Mouse (Mus musculus): ENCODE measurements around the gene Tmem108. TPM values are rescaled to one million over a fixed set of nuclear protein-coding genes. Genes with fewer than 3 reads are reported as not detected.

Gene Tmem108
- polyA plus RNA-seq, 1 experiment from 2014 or later = 13.2 TPM

DNA sequence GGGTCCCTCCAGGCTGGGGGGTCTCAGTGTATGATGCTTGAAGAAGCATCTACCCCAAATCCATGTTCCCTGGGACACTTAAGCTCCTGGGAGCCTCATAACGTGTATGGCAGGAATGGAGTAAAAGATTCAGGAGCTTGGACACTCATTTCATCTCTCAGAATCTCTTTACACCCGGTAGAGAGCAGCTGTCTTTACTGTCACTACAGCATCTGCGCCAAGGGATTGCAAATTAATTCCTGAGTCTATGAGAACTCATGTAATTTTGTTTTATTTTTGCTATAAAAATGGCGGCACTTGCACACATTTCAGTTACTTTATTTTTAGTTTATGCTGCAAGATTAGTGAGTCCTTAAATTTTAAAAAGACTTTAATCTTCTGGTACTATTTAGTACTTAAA is 22.6 kb downstream of the Tmem108 start:
- no peak overlapping the region for H3K4me3 ChIP-seq (ENCODE audit: low read depth, low read length)
- H3K9ac ChIP-seq (ENCODE audit: low read depth, low read length) = no peak overlapping the region
- no peaks in the 10 kb centered on the region for H3K36me3 ChIP-seq (ENCODE audit: control insufficient read depth, insufficient read depth, low read length)
- 88% methylated on average over 4 of the region's 4 CpGs for WGBS
- H3K27me3 ChIP-seq (ENCODE audit: control insufficient read depth, insufficient read depth, low read length) = no peaks in the 10 kb centered on the region
- no peak for DNase-seq (ENCODE audit: low spot score)
- no peaks in the 10 kb centered on the region for H3K9me3 ChIP-seq (ENCODE audit: control insufficient read depth, low read length)
- ATAC-seq (ENCODE audit: low FRiP score) = no peak
- no peaks in the 10 kb centered on the region for H3K4me1 ChIP-seq (replicated peaks; ENCODE audit: control insufficient read depth, insufficient read depth, low read length)
- H3K27ac ChIP-seq (ENCODE audit: low read depth, low read length) = no peak overlapping the region
- no peak overlapping the region for H3K4me2 ChIP-seq (replicated peaks; ENCODE audit: low read depth, low read length)

DNA sequence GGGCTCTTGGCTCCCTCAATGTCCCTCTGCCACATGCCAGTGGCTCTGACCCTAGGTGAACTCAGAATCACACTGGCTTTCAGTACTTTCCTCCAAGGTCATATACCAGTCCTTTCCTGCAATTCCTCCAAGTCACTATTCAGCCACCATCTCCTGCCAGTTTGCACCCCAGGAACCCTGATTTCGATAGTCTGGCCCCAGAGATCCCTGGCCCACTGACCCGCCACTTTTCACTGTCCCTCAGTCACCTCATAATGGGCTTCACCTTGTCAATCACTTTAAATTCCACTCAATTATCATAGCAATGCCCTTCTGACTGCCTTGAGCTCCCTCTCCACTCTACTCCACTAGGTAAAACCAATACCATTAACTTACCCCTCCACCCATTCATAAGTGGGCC is 31.9 kb downstream of the Tmem108 start:
- H3K4me1 ChIP-seq (replicated peaks; ENCODE audit: control insufficient read depth, insufficient read depth, low read length) = no peaks in the 10 kb centered on the region
- no peak overlapping the region for H3K9ac ChIP-seq (ENCODE audit: low read depth, low read length)
- H3K27ac ChIP-seq (ENCODE audit: low read depth, low read length) = no peak overlapping the region
- ATAC-seq (ENCODE audit: low FRiP score) (no peak), DNase-seq (ENCODE audit: low spot score) (no peak)
- H3K27me3 ChIP-seq (ENCODE audit: control insufficient read depth, insufficient read depth, low read length) = no peaks in the 10 kb centered on the region
- no peak overlapping the region for H3K4me2 ChIP-seq (replicated peaks; ENCODE audit: low read depth, low read length)
- no peak overlapping the region for H3K4me3 ChIP-seq (ENCODE audit: low read depth, low read length)
- WGBS = 74% methylated on average over 2 of the region's 2 CpGs
- H3K36me3 ChIP-seq (ENCODE audit: control insufficient read depth, insufficient read depth, low read length) = no peaks in the 10 kb centered on the region
- H3K9me3 ChIP-seq (ENCODE audit: control insufficient read depth, low read length) = no peaks in the 10 kb centered on the region

DNA sequence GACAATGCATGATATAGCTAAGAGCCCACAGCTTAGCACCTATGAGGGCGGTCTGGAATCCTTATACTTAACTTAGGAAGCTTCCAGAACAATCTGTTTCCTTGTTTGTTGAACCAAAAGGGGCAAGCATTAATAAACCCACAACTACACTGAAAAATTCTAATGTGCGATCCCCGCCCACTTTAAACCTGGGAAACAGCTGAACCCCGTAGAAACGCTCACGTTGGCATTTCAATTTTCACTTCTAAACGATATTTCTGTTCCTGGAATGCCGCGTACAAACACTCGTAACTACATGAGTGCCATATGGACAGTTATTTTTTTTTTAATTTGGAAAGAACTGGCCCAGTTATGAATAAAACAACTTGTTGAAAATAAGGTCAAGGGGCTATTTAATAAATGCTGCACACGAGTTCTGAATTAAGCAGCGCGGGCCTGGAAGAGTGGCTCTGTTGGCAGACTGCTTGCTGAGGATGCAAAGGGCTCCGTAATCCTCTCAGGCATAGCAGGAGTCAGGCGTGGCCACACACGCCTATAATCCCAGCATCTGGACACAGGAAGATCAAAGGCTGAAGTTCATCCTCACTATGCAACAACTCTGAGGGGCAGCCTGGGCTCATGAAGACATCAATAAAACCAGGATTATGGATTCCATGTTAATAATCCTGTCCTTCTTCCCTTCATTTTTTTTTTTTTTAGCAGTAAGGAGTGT is 34.7 kb downstream of the Tmem108 start:
- H3K4me3 ChIP-seq (ENCODE audit: low read depth, low read length) = no peak overlapping the region
- DNase-seq (ENCODE audit: low spot score) (no peak), ATAC-seq (ENCODE audit: low FRiP score) (no peak)
- no peak overlapping the region for H3K27ac ChIP-seq (ENCODE audit: low read depth, low read length)
- no peak overlapping the region for H3K9ac ChIP-seq (ENCODE audit: low read depth, low read length)
- no peaks in the 10 kb centered on the region for H3K4me1 ChIP-seq (replicated peaks; ENCODE audit: control insufficient read depth, insufficient read depth, low read length)
- no peaks in the 10 kb centered on the region for H3K36me3 ChIP-seq (ENCODE audit: control insufficient read depth, insufficient read depth, low read length)
- H3K27me3 ChIP-seq (ENCODE audit: control insufficient read depth, insufficient read depth, low read length) = no peaks in the 10 kb centered on the region
- no peaks in the 10 kb centered on the region for H3K9me3 ChIP-seq (ENCODE audit: control insufficient read depth, low read length)
- H3K4me2 ChIP-seq (replicated peaks; ENCODE audit: low read depth, low read length) = no peak overlapping the region
- 91% methylated on average over 16 of the region's 16 CpGs for WGBS

DNA sequence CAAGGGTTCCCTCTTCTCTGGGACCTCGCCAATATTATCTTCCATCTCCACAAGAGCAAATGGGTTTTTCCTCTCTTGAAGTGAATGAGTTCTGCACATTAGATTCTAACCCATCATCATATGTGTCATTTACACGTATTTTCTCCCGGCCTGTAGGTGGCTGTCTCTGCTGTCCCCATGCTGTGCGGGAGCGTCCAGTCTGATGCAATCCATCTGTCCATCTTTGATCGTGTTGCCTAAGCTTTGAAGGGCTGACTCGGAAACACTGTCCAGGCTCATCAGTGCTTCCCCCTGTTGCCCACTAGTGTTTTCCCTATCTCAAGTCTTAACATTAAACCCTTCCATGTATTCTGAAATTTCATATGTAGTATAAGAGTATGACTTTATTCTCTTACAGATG is 36.1 kb downstream of the Tmem108 start:
- ATAC-seq (ENCODE audit: low FRiP score) (no peak), DNase-seq (ENCODE audit: low spot score) (no peak)
- no peaks in the 10 kb centered on the region for H3K4me1 ChIP-seq (replicated peaks; ENCODE audit: control insufficient read depth, insufficient read depth, low read length)
- H3K9me3 ChIP-seq (ENCODE audit: control insufficient read depth, low read length) = no peaks in the 10 kb centered on the region
- no peak overlapping the region for H3K4me3 ChIP-seq (ENCODE audit: low read depth, low read length)
- no peak overlapping the region for H3K27ac ChIP-seq (ENCODE audit: low read depth, low read length)
- WGBS = 86% methylated on average over 7 of the region's 7 CpGs
- no peaks in the 10 kb centered on the region for H3K27me3 ChIP-seq (ENCODE audit: control insufficient read depth, insufficient read depth, low read length)
- no peaks in the 10 kb centered on the region for H3K36me3 ChIP-seq (ENCODE audit: control insufficient read depth, insufficient read depth, low read length)
- no peak overlapping the region for H3K4me2 ChIP-seq (replicated peaks; ENCODE audit: low read depth, low read length)
- no peak overlapping the region for H3K9ac ChIP-seq (ENCODE audit: low read depth, low read length)

GRCm38 (mm10) chr9:103721486-103721885 is 40.2 kb downstream of the Tmem108 start:
- Histone ChIP-seq H3K27ac (ENCODE audit: low read depth, low read length) (no peak overlapping the region), H3K27me3 (ENCODE audit: control insufficient read depth, insufficient read depth, low read length) (no peaks in the 10 kb centered on the region), H3K9me3 (ENCODE audit: control insufficient read depth, low read length) (no peaks in the 10 kb centered on the region), H3K9ac (ENCODE audit: low read depth, low read length) (no peak overlapping the region), H3K4me2 (replicated peaks; ENCODE audit: low read depth, low read length) (no peak overlapping the region), H3K4me1 (replicated peaks; ENCODE audit: control insufficient read depth, insufficient read depth, low read length) (no peaks in the 10 kb centered on the region), H3K36me3 (ENCODE audit: control insufficient read depth, insufficient read depth, low read length) (no peaks in the 10 kb centered on the region), H3K4me3 (ENCODE audit: low read depth, low read length) (no peak overlapping the region)
- ATAC-seq (ENCODE audit: low FRiP score) (no peak), DNase-seq (ENCODE audit: low spot score) (no peak)
- 84% methylated on average over 3 of the region's 3 CpGs for WGBS

- no peak for DNase-seq (ENCODE audit: low spot score)
- Histone ChIP-seq H3K27me3 (ENCODE audit: control insufficient read depth, insufficient read depth, low read length) (no peaks in the 10 kb centered on the region), H3K9me3 (ENCODE audit: control insufficient read depth, low read length) (no peaks in the 10 kb centered on the region), H3K4me3 (ENCODE audit: low read depth, low read length) (no peak overlapping the region), H3K9ac (ENCODE audit: low read depth, low read length) (no peak overlapping the region), H3K36me3 (ENCODE audit: control insufficient read depth, insufficient read depth, low read length) (no peaks in the 10 kb centered on the region), H3K27ac (ENCODE audit: low read depth, low read length) (no peak overlapping the region), H3K4me2 (replicated peaks; ENCODE audit: low read depth, low read length) (no peak overlapping the region), H3K4me1 (replicated peaks; ENCODE audit: control insufficient read depth, insufficient read depth, low read length) (no peaks in the 10 kb centered on the region)
- WGBS = 91% methylated on average over 8 of the region's 8 CpGs
- no peak for ATAC-seq (ENCODE audit: low FRiP score)
Observed at GRCm38 (mm10) chr9:103721081-103721480, 40.6 kb downstream of the Tmem108 start.

GRCm38 (mm10) chr9:103720021-103720420 is 41.6 kb downstream of the Tmem108 start:
- no peak for ATAC-seq (ENCODE audit: low FRiP score)
- Histone ChIP-seq H3K9ac (ENCODE audit: low read depth, low read length) (no peak overlapping the region), H3K27me3 (ENCODE audit: control insufficient read depth, insufficient read depth, low read length) (no peaks in the 10 kb centered on the region), H3K4me1 (replicated peaks; ENCODE audit: control insufficient read depth, insufficient read depth, low read length) (no peaks in the 10 kb centered on the region), H3K27ac (ENCODE audit: low read depth, low read length) (no peak overlapping the region), H3K4me3 (ENCODE audit: low read depth, low read length) (no peak overlapping the region), H3K9me3 (ENCODE audit: control insufficient read depth, low read length) (no peaks in the 10 kb centered on the region), H3K36me3 (ENCODE audit: control insufficient read depth, insufficient read depth, low read length) (no peaks in the 10 kb centered on the region), H3K4me2 (replicated peaks; ENCODE audit: low read depth, low read length) (no peak overlapping the region)
- 92% methylated on average over 11 of the region's 11 CpGs for WGBS
- no peak for DNase-seq (ENCODE audit: low spot score)

- Histone ChIP-seq H3K9me3 (ENCODE audit: control insufficient read depth, low read length) (no peaks in the 10 kb centered on the region), H3K27me3 (ENCODE audit: control insufficient read depth, insufficient read depth, low read length) (no peaks in the 10 kb centered on the region)
- 97% methylated on average over 13 of the region's 13 CpGs for WGBS
Observed at GRCm38 (mm10) chr9:103716002-103716401, 45.6 kb downstream of the Tmem108 start.

GRCm38 (mm10) chr9:103715352-103715751 is 46.3 kb downstream of the Tmem108 start:
- Histone ChIP-seq H3K4me2 (replicated peaks; ENCODE audit: low read depth, low read length) (no peak overlapping the region), H3K27me3 (ENCODE audit: control insufficient read depth, insufficient read depth, low read length) (no peaks in the 10 kb centered on the region), H3K4me1 (replicated peaks; ENCODE audit: control insufficient read depth, insufficient read depth, low read length) (no peaks in the 10 kb centered on the region), H3K4me3 (ENCODE audit: low read depth, low read length) (no peak overlapping the region), H3K9me3 (ENCODE audit: control insufficient read depth, low read length) (no peaks in the 10 kb centered on the region), H3K9ac (ENCODE audit: low read depth, low read length) (no peak overlapping the region), H3K27ac (ENCODE audit: low read depth, low read length) (no peak overlapping the region), H3K36me3 (ENCODE audit: control insufficient read depth, insufficient read depth, low read length) (no peaks in the 10 kb centered on the region)
- DNase-seq (ENCODE audit: low spot score) (no peak), ATAC-seq (ENCODE audit: low FRiP score) (no peak)
- 96% methylated on average over 4 of the region's 4 CpGs for WGBS

More at GRCm38 (mm10) chr9:103716002-103716401, 45.6 kb downstream of the Tmem108 start:
- Histone ChIP-seq H3K4me2 (replicated peaks; ENCODE audit: low read depth, low read length) (no peak overlapping the region), H3K36me3 (ENCODE audit: control insufficient read depth, insufficient read depth, low read length) (no peaks in the 10 kb centered on the region), H3K9ac (ENCODE audit: low read depth, low read length) (no peak overlapping the region), H3K4me3 (ENCODE audit: low read depth, low read length) (no peak overlapping the region), H3K27ac (ENCODE audit: low read depth, low read length) (no peak overlapping the region), H3K4me1 (replicated peaks; ENCODE audit: control insufficient read depth, insufficient read depth, low read length) (no peaks in the 10 kb centered on the region)
- ATAC-seq (ENCODE audit: low FRiP score) = no peak
- no peak for DNase-seq (ENCODE audit: low spot score)

Data from hindbrain, embryonic 11.5 days (tissue).